Mouse (Mus musculus): ENCODE measurements around the gene Gprc5a. TPM values are rescaled to one million over a fixed set of nuclear protein-coding genes. Genes with fewer than 3 reads are reported as not detected.

Gene Gprc5a
- total RNA-seq, 2 experiments from 2014 or later = 2.5 to 4.0 TPM

- intact Hi-C loops (cut with DNase I) = no loop called here
- DNase-seq = no peak
Observed at GRCm38 (mm10) chr6:135069856-135070255, 4.4 kb downstream of the Gprc5a start.

GRCm38 (mm10) chr6:135070347-135070746 is 4.9 kb downstream of the Gprc5a start:
- intact Hi-C loops (cut with DNase I) = no loop called here
- DNase-seq = no peak

DNA sequence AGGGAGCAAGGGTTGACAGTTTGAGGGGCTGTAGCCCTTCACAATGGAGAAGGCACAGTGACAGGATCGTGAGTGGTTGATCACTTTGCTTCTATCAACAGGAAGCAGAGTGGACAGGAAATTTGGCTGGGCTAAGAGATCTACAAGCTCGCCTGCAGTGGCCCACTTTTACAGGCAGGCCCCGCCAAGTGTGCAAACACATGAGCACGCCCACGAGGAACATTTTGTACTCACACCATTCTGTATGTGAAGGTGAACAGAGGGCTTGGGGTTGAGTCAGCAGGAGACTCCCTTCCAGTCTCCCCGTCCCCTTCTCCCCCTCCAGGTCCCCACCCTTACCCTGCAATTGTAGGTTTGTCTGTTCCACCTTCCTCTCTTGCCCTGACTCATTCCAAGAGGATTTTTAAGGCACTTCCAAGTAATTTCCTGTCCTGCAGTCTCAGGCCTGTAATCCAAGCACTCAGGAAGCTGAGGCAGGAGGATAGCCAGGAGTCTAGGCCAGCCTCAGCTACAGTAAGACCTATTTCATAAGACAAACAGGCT is 9.0 kb downstream of the Gprc5a start:
- DNase-seq = no peak
- intact Hi-C loops (cut with DNase I) = no loop called here

GRCm38 (mm10) chr6:135076202-135076601 is 10.8 kb downstream of the Gprc5a start:
- DNase-seq = no peak
- intact Hi-C loops (cut with DNase I) = no loop called here

GRCm38 (mm10) chr6:135078420-135078819 is 13.0 kb downstream of the Gprc5a start:
- DNase-seq = no peak
- intact Hi-C loops (cut with DNase I) = no loop called here

- intact Hi-C loops (cut with DNase I) = no loop called here
- no peak for DNase-seq
Observed at GRCm38 (mm10) chr6:135083991-135084502, 18.6 kb downstream of the Gprc5a start.

DNA sequence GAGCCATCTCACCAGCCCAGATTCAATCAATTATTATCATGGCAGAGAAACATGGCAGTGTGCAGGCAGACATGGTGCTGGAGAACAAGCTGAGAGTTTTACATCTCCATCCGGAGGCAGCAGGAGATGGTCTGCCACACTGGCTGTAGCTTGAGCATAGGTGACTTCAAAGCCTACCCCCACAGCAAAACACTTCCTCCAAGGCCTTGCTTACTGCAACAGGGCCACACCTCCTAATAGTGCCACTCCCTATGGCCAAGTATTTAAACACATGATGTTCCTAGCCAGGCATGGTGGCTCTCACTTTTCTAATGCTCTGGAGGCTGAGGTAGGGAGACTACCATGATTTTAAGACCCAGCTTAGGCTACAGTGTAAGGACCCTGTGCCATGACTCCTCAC is 20.3 kb downstream of the Gprc5a start:
- DNase-seq = no peak
- intact Hi-C loops (cut with DNase I) = loop anchor here (2.0 to 5.0 kb wide), 5 partner anchors 59 to 317 kb away; partner anchors contain the start of gene Ddx47

- DNase-seq = peak; percentile 83 to 91
- intact Hi-C loops (cut with DNase I) = loop anchor here (1.0 to 5.0 kb wide), 6 partner anchors 56 to 314 kb away; partner anchors contain the start of gene Ddx47
Observed at GRCm38 (mm10) chr6:135087721-135088451, 22.4 kb downstream of the Gprc5a start.

DNA sequence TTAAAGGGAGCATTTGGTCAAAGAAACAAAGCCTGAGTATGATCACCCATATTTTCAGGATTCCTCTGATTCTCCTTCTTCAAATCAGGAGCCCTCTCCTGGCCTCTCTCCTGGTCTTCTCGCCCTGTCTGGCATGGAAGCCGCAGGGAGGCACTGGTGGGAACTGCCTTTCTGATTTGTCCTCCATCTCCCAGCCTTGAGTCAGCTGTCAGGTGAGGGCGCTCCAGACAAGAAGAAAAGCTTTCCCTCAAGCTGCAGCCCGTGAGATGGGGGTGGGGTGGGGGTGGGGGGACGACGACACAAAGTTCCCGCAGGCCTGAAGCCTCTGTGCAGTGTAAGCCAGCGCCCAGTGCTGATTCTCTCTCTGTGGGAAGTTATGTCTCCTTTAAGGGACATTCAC is 24.3 kb downstream of the Gprc5a start:
- peak; percentile 25 to 45 for DNase-seq
- intact Hi-C loops (cut with DNase I) = loop anchor here (5.0 kb wide), 3 partner anchors 77 to 313 kb away; partner anchors contain the start of gene Ddx47

DNA sequence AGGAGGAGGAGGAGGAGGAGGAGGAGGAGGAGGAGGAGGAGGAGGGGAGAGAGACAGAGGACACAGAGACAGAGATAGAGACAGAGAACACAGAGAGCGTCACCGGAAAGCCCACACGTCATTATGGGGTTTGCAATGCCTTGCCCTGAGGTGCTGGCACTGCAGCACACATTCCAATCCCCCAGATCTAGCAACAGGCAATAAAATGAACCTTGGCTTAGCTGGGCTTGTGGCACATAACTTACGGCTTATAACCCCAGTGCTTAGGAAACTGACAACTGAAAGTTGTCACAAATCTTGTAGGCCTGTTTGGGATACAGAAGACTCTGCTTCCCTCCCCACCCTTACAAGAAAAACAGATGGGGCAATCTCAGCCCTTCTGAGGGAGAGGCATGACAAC is 25.2 kb downstream of the Gprc5a start:
- no peak for DNase-seq
- intact Hi-C loops (cut with DNase I) = no loop called here

- intact Hi-C loops (cut with DNase I) = no loop called here
- no peak for DNase-seq
Observed at GRCm38 (mm10) chr6:135092798-135093470, 27.5 kb downstream of the Gprc5a start.

- intact Hi-C loops (cut with DNase I) = no loop called here
- no peak for DNase-seq
Observed at GRCm38 (mm10) chr6:135100787-135101472, 35.5 kb downstream of the Gprc5a start.

DNA sequence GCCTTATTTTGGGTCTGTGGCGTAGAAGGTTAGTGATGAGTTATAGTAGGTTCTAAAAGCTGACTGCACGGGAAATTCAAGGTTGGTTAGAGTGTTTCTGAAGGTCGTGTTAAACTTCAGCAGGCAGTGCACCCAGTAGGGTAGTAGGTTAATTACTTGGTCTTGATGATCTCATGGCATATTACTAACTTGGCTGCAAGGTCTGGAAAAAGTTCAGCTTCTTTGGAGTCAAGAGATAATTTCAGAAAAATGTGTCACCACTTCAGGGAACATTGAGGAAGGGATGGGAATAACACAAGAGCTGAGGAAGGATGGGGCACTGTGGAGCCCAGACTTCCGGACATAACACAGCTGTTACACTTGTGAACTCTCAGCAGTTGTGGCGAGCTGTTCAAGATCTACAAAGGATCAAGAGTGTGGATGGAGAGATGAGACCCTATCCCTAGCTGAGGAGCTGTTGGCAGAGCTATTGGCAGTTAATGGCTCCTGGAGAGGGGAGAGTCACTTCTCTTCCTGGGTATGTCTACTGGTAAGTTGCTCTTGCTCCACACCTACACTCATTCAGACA is 37.4 kb downstream of the Gprc5a start:
- peak; percentile 26 to 38 for DNase-seq
- intact Hi-C loops (cut with DNase I) = no loop called here

GRCm38 (mm10) chr6:135107014-135107413 is 41.6 kb downstream of the Gprc5a start:
- intact Hi-C loops (cut with DNase I) = no loop called here

DNA sequence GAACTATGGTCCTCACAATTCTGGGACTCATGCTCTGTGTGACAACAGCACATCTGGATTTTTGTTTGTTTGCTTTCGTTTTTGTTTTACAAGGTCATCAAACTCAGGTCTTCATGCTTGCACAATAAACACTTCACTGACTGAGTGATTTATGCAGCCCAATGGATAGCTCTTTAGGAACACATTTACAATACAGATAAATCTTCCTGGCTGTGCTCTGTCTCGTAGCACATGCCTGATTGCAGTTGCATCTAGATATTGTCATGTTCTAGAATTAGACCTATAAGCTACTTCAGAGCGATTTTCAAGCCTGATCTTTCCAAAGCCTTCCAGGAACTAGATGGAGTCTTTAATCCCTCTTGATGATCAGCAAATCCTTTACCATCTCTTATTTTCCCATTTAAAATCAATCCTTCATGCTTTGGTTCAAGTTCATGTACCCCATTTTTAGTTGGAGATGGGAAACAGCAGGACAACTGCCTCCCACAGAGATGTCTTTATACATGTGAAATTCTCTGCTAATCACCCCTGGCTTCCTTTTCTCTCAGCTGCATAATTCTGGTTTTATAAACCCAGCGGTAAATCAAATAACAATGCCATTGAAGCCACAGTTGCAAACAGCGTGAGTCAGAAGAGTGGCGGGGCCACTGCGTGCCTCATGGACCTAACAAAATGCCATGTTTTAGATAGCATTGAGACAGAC is 47.1 kb downstream of the Gprc5a start:
- no peak for DNase-seq
- intact Hi-C loops (cut with DNase I) = no loop called here

More at GRCm38 (mm10) chr6:135107014-135107413, 41.6 kb downstream of the Gprc5a start:
- no peak for DNase-seq

GRCm38 (mm10) chr6:135113114-135113436 is 47.6 kb downstream of the Gprc5a start:
- intact Hi-C loops (cut with DNase I) = no loop called here
- no peak for DNase-seq

DNA sequence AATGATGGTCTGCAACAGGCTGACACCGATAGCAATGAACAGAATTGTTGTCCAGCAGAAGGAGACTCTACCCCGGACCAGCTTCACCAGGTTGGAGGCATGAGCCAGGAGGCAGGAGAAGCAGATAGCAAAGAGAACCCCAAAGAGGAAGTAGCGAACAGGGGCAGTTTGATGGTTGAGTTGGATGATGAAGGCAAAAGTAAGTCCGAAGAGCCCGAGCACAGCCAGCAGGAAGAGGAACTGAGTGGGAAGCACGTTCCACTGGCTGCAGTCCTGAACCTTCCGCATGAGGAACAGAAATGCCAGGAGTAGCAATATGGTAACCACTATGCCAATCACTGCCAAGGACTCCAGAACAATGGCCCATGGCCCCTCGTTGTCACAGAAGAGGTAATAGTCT is 51.0 kb downstream of the Gprc5a start:
- intact Hi-C loops (cut with DNase I) = no loop called here
- no peak for DNase-seq

- no peak for DNase-seq
- intact Hi-C loops (cut with DNase I) = no loop called here
Observed at GRCm38 (mm10) chr6:135118183-135118582, 52.7 kb downstream of the Gprc5a start, which contains the start of gene Gprc5d. Gprc5d (minus strand) TSS chr6:135118283.

GRCm38 (mm10) chr6:135124755-135125380 is 59.4 kb downstream of the Gprc5a start:
- intact Hi-C loops (cut with DNase I) = no loop called here
- DNase-seq = no peak

DNA sequence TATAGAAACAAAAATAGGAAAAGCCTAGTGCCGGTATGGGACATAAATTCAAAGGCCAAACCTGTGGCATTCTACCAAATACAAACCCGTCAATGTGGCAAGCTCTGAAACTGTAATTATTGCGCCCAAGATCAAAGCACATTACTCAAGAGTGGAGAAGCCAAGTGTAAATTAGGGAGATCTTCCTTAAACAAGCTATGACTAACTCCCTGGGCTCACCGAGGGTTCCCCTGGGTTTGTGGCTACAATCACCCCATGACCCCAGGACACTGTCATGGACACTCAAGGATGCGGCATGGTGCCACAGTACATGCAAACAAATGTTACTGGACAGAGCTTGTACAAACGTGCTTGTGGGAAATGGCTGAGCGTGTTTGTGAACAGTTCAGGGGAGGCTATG is 67.6 kb downstream of the Gprc5a start:
- no peak for DNase-seq
- intact Hi-C loops (cut with DNase I) = no loop called here

Measured in heart, postnatal 10 days (tissue).